ENCODE assay signal across 21 mouse cellular contexts in the genomic region with DNA sequence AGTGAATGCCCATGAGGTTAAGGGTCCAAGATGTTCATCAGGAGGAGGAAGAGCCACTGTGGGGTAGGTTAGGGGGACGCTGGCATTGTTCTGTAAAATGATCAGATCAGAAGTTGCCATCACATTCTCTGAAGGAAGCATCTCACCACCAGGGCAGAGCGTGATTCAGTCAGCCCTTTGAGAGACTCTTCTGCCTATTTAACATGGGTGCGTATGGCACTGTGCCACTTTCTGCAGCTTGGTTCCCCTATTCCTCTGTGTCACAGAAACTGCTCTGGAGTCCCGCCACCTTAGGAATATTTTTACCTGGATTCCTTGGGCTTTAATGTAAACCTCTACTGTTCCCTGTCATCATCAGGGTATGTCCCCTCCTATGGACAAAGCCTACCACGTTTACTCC.
"Had no signal": no experiment of that assay in that cellular context is flagged by ENCODE, and none has a peak within 500 bp of the region (broad histone marks: within the 10 kb centered on the region; RNA-seq: fewer than 3 reads in every experiment).

No protein-coding gene starts in this region.

- H3K4me2 ChIP-seq: limb, embryonic 13.5 days; liver, embryonic 12.5 days; liver, embryonic 15.5 days; lung, embryonic 15.5 days; midbrain, embryonic 13.5 days; neural tube, embryonic 12.5 days; neural tube, embryonic 15.5 days had no signal

- H3K27me3 ChIP-seq: liver, embryonic 12.5 days; liver, embryonic 15.5 days; megakaryocyte, embryonic 14.5 days; midbrain, embryonic 13.5 days; neural tube, embryonic 12.5 days; neural tube, embryonic 15.5 days had no signal

- H3K9ac ChIP-seq: limb, embryonic 13.5 days; liver, embryonic 12.5 days; liver, embryonic 15.5 days; lung, embryonic 15.5 days; midbrain, embryonic 13.5 days; neural tube, embryonic 12.5 days; neural tube, embryonic 15.5 days had no signal

- H3K9me3 ChIP-seq: limb, embryonic 10.5 days; limb, embryonic 13.5 days; liver, embryonic 12.5 days; liver, embryonic 15.5 days; lung, embryonic 15.5 days; megakaryocyte, embryonic 14.5 days; midbrain, embryonic 10.5 days; midbrain, embryonic 13.5 days; neural tube, embryonic 12.5 days; neural tube, embryonic 15.5 days had no signal

- H3K27ac ChIP-seq: limb, embryonic 10.5 days; limb, embryonic 13.5 days; liver, embryonic 12.5 days; liver, embryonic 15.5 days; lung, embryonic 15.5 days; midbrain, embryonic 10.5 days; midbrain, embryonic 13.5 days; neural tube, embryonic 12.5 days; neural tube, embryonic 15.5 days; stomach, postnatal 0 days had no signal

- H3K4me3 ChIP-seq: limb, embryonic 10.5 days; limb, embryonic 13.5 days; liver, embryonic 12.5 days; liver, embryonic 15.5 days; lung, embryonic 15.5 days; megakaryocyte, embryonic 14.5 days; midbrain, embryonic 10.5 days; midbrain, embryonic 13.5 days; neural tube, embryonic 12.5 days; neural tube, embryonic 15.5 days had no signal

- H3K36me3 ChIP-seq: limb, embryonic 10.5 days; limb, embryonic 13.5 days; liver, embryonic 12.5 days; liver, embryonic 15.5 days; lung, embryonic 15.5 days; midbrain, embryonic 10.5 days; midbrain, embryonic 13.5 days; neural tube, embryonic 12.5 days; neural tube, embryonic 15.5 days had no signal

- ATAC-seq: liver, embryonic 12.5 days; midbrain, embryonic 13.5 days; midbrain, embryonic 16.5 days had no signal

- DNase-seq: kidney, adult 2 months; kidney, postnatal 10 days; kidney, postnatal 36 days; liver; lung, postnatal 10 days; right cerebral cortex, adult 18-20 months; right cerebral cortex, postnatal 14 days; right cerebral cortex, postnatal 4 days; thymus, postnatal 25 days had no signal
